Mouse (Mus musculus) forebrain, embryonic 15.5 days (tissue): ENCODE results near the gene Tmem44. TPM values are rescaled to one million over a fixed set of nuclear protein-coding genes. Genes with fewer than 3 reads are reported as not detected.

ENCODE experiments used
- ATAC-seq: fragments of 200-750 bp; cut with Nextera tagmentation; replicated peaks from 2 replicates; pipeline ENCODE4 v1.8.0; 2017; ENCODE audit warnings: mild to moderate bottlenecking, moderate TSS enrichment, moderate library complexity
- H3K27ac ChIP-seq: fragments of 300-500 bp; sonication (generic); replicated peaks from 2 replicates; pipeline ENCODE4 v1.5.1; 2015; ENCODE audit warnings: mild to moderate bottlenecking, inconsistent platforms
- H3K27me3 ChIP-seq: fragments of 300-500 bp; sonication (generic); 2 replicates; pipeline ENCODE4 v1.6.1; 2015; ENCODE audit warnings: inconsistent platforms
- H3K36me3 ChIP-seq: fragments of 300-500 bp; sonication (generic); 2 replicates; pipeline ENCODE4 v1.6.1; 2015; ENCODE audit warnings: mild to moderate bottlenecking, inconsistent platforms
- H3K4me1 ChIP-seq: fragments of 300-500 bp; sonication (generic); 2 replicates; pipeline ENCODE4 v1.6.1; 2015; ENCODE audit warnings: inconsistent platforms
- H3K4me2 ChIP-seq: fragments of 300-500 bp; sonication (generic); replicated peaks from 2 replicates; pipeline ENCODE4 v1.6.1; 2015; ENCODE audit warnings: mild to moderate bottlenecking, inconsistent platforms
- H3K4me3 ChIP-seq: fragments of 300-500 bp; sonication (generic); 2 replicates; pipeline ENCODE4 v1.5.1; 2015; ENCODE audit warnings: mild to moderate bottlenecking, inconsistent platforms
- H3K9ac ChIP-seq: fragments of 300-500 bp; sonication (generic); replicated peaks from 2 replicates; pipeline ENCODE4 v1.6.1; 2015; ENCODE audit warnings: mild to moderate bottlenecking, inconsistent platforms
- H3K9me3 ChIP-seq: fragments of 300-500 bp; sonication (generic); 2 replicates; pipeline ENCODE4 v1.6.1; 2016; ENCODE audit warnings: inconsistent platforms
- WGBS: fragments of 180-500 bp; shearing (Covaris S2); methylation state at CpG from one replicate; pipeline ENCODE4 v1.1.7; 2015; ENCODE audit warnings: mixed read lengths; 5-methylcytosine and 5-hydroxymethylcytosine counted together
- polyA plus RNA-seq: library from polyadenylated mRNA; unstranded; fragments of >200 nt; fragmentation: Nextera tagmentation; extraction: Ambion mirVana; gene quantifications from 2 replicates; pipeline ENCODE4 v1.2.1, GENCODE M21; 2015

Tmem44 gene
- polyA plus RNA-seq, 1 experiment from 2014 or later: 89.6 TPM

DNA sequence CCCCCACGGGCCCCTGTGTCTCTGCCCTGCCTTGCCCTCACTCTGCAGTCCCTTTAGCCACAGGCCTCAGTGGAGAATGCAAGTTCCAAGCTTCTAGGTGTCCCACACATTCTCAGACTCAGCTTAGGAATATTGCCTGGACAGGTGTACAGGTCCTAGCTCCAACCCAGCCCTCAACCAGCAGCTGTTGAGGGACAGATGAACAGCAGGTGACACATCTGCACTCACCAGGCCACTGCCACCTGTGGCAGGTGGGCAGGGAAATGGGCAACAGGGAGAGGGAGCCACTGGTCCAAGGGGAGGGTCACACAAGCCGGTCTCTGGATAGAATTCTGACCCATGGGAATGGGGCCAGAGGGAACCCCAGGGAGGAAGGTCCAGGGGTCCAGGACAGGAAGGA, 22.8 kb downstream of the Tmem44 start:
- 57% methylated on average over 2 of the region's 2 CpGs for WGBS
- no peaks in the 10 kb centered on the region for H3K9me3 ChIP-seq
- H3K4me1 ChIP-seq: no peaks in the 10 kb centered on the region
- no peak overlapping the region for H3K9ac ChIP-seq
- H3K4me3 ChIP-seq: no peak overlapping the region
- no peak for ATAC-seq
- H3K27ac ChIP-seq: no peak overlapping the region
- no peak overlapping the region for H3K4me2 ChIP-seq
- no peaks in the 10 kb centered on the region for H3K27me3 ChIP-seq
- peaks cover 46% of the 10 kb centered on the region for H3K36me3 ChIP-seq

DNA sequence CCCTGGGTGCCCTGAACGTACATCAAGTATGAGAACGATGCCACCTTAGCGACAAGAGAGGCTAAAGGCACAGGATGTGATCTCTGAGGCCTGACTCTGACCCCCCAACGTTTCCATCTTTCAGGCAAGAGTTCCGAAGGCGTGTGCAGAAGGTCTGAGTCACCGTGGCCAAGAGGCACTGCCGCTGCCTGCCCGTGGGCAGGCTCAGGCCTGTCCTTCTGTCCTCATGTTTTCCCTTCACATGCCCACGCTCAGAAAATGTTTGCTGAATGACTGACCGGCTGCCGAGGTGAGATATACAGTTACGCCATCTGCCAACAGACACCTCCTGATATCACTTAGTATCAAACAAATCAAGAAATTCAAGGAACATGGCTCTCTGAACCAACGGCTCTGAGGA, 24.9 kb downstream of the Tmem44 start:
- no peak overlapping the region for H3K9ac ChIP-seq
- no peak overlapping the region for H3K4me2 ChIP-seq
- 93% methylated on average over 13 of the region's 14 CpGs for WGBS
- no peaks in the 10 kb centered on the region for H3K9me3 ChIP-seq
- no peak for ATAC-seq
- no peak overlapping the region for H3K4me3 ChIP-seq
- no peak overlapping the region for H3K27ac ChIP-seq
- peaks cover 62% of the 10 kb centered on the region for H3K36me3 ChIP-seq
- no peaks in the 10 kb centered on the region for H3K27me3 ChIP-seq
- H3K4me1 ChIP-seq: no peaks in the 10 kb centered on the region

DNA sequence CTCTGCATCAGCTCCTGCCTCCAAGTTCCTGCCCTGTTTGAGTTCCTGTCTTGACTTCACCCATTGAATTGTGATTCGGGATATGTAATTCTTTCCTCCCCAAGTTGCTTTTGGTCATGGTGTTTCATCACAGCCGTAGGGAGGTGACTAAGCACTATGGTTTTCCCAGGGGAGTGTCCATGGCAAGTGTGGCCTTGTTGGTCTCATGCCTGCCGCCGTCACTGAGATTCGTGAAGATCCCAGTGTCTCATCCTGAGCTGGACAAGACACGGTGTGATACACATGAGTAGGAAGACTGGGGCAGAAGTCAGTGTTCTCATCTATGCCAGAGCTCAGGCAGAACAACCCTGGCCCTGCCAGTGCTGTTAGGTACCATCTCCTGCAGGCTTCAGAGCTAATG, 26.2 kb downstream of the Tmem44 start:
- H3K9me3 ChIP-seq: no peaks in the 10 kb centered on the region
- H3K36me3 ChIP-seq: peaks cover 56% of the 10 kb centered on the region
- no peak overlapping the region for H3K4me2 ChIP-seq
- no peak for ATAC-seq
- no peaks in the 10 kb centered on the region for H3K27me3 ChIP-seq
- H3K27ac ChIP-seq: no peak overlapping the region
- peaks cover 3% of the 10 kb centered on the region; the same call in 1 of the 2 replicates for H3K4me1 ChIP-seq
- H3K4me3 ChIP-seq: no peak overlapping the region
- WGBS: 92% methylated on average over 6 of the region's 6 CpGs
- H3K9ac ChIP-seq: no peak overlapping the region

DNA sequence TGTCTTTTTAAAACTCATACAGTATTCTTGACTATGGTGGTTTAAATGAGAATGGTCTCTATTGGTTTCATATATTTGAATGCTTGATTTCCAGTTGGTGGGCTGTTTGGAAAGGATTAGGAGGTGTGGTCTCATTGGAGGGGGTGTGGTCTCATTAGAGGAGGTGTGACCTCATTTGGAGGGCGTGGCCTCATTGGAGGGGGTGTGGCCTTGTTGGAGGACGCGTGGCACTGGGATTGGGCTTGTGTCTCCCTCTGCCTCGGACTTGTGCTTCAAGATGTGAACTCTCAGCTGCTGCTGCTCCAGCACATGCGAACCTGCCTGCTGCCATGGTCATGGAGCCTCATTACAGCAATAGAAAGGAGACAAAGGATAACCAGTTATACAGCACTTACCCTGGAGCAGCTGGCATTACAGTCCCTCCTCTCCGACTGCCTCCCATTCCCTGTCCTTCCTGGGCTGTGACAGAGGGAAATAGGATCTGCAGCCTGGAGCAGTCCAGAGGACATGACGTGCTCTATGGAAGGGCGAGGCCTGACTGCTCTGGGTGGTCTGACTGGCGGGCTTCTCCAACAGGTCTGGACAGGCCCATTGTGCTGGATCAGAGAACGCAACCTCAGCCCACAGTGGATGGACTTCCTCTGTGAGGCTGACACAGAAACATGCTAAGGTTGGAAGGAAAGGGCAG, 28.2 kb downstream of the Tmem44 start:
- Histone ChIP-seq H3K9me3 (no peaks in the 10 kb centered on the region), H3K9ac (no peak overlapping the region), H3K4me1 (peaks cover 3% of the 10 kb centered on the region; the same call in 1 of the 2 replicates), H3K4me2 (no peak overlapping the region), H3K4me3 (no peak overlapping the region), H3K27ac (no peak overlapping the region), H3K36me3 (peaks cover 43% of the 10 kb centered on the region), H3K27me3 (no peaks in the 10 kb centered on the region)
- ATAC-seq: peak; percentile 40; the same call in 1 of the 2 replicates
- 65% methylated on average over 10 of the region's 10 CpGs for WGBS

DNA sequence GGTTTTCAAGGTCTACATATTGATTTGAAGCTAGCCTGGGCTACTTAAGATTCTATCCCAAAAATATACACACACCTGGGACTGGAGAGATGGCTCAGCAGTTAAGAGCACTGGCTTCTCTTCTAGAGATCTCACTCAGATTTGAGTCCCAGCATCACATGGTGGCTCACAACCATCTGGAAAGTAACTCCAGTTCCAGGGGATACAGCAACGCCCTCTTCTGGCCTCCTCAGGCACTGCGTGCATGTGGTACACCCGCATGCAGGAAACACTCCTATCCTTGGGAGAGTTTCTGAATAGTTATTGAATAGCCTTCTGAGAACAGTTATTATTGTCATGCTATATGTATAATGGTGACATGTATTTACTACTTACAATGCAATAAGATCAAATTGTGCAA, 29.5 kb downstream of the Tmem44 start:
- peaks cover 48% of the 10 kb centered on the region for H3K36me3 ChIP-seq
- WGBS: 63% methylated on average over 3 of the region's 3 CpGs

DNA sequence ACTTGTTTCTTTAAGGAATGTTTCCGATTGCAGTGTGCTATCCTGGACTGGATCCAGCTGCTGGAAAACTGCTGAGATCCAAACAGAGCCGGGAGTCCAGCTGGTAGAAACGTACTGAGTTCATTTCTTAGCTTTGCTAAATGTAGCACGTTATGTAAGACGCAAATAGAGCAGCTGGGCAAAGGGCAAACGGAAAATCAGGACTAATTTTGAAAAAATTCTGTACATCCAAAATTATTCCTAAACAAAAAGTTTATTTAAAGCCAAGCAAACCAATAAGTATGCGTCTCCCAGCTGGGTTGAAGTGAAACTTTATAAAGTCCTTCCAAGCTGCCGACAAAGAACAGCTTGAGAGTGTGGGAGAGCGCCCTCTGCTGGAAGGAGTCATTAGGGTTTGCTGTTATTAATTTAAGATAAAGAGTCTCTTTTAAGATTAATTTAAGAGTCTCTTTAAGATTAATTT, 30.2 kb downstream of the Tmem44 start:
- peaks cover 51% of the 10 kb centered on the region for H3K36me3 ChIP-seq
- H3K4me3 ChIP-seq: no peak overlapping the region
- no peaks in the 10 kb centered on the region for H3K27me3 ChIP-seq
- peak overlapping the region; percentile 25; the same call in 1 of the 2 replicates for H3K4me2 ChIP-seq
- H3K9me3 ChIP-seq: no peaks in the 10 kb centered on the region
- H3K9ac ChIP-seq: no peak overlapping the region
- WGBS: 15% methylated on average over 9 of the region's 9 CpGs
- H3K4me1 ChIP-seq: peaks cover 3% of the 10 kb centered on the region; the same call in 1 of the 2 replicates
- no peak for ATAC-seq
- no peak overlapping the region for H3K27ac ChIP-seq

More for the DNA sequence above, 29.5 kb downstream of the Tmem44 start:
- no peak overlapping the region for H3K4me3 ChIP-seq
- H3K4me1 ChIP-seq: peaks cover 3% of the 10 kb centered on the region; the same call in 1 of the 2 replicates
- no peak overlapping the region for H3K9ac ChIP-seq
- H3K27me3 ChIP-seq: no peaks in the 10 kb centered on the region
- no peak overlapping the region for H3K27ac ChIP-seq
- no peaks in the 10 kb centered on the region for H3K9me3 ChIP-seq
- no peak for ATAC-seq
- H3K4me2 ChIP-seq: no peak overlapping the region

DNA sequence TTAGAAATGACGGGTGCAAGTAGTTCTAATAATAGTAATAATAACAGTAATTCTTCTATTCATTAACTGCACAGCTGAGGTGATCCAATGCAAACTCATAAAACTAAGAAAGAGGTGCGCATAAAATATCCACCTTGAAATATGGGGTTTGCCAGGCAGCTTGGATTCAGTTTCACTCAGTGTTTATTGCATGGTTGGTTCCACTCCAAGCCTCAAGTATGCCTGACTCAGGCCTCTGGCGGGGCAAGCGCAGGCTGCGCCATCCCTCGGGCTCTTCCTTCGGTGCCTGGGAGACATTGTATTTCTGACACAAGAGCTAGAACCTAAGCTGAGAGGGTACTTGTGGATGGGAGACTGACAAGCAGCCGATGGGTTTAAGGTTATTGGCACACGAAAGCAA, 32.0 kb downstream of the Tmem44 start:
- H3K27me3 ChIP-seq: no peaks in the 10 kb centered on the region
- no peak overlapping the region for H3K27ac ChIP-seq
- ATAC-seq: no peak
- peaks cover 3% of the 10 kb centered on the region; the same call in 1 of the 2 replicates for H3K4me1 ChIP-seq
- peaks cover 40% of the 10 kb centered on the region for H3K36me3 ChIP-seq
- H3K9ac ChIP-seq: no peak overlapping the region
- H3K4me2 ChIP-seq: no peak overlapping the region
- no peak overlapping the region for H3K4me3 ChIP-seq
- H3K9me3 ChIP-seq: no peaks in the 10 kb centered on the region
- 78% methylated on average over 9 of the region's 9 CpGs for WGBS

DNA sequence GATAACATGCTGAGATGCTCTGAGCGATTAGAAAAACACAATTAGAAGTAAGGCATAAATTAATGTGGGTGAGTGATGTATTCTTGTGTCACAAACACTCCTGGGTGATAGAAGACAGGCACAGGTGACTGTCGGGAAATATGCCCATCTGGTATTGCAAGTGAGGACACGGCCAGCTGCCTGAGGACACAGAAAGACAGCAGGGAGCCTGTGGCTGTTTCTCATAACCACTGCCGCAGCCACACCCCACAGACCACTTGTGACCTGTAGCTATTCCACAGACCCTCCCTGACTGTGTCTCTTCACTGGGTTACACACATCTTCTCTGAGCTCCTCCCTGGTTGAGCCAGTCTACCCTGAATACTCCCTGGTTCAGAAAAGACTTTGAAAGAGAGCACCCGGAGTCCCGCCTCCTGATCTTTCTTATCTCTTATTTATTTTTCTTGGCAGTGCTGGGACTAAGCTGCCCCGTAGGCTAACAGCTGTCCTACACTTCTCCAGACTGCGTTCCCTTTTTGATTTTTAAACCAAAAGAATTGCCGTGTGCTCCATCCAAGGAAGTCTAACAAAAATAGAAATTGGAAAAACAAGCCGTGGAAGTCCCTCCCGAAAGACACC, 32.9 kb downstream of the Tmem44 start:
- H3K4me1 ChIP-seq: peaks cover 3% of the 10 kb centered on the region; the same call in 1 of the 2 replicates
- H3K36me3 ChIP-seq: peaks cover 45% of the 10 kb centered on the region
- no peaks in the 10 kb centered on the region for H3K9me3 ChIP-seq
- no peak overlapping the region for H3K4me3 ChIP-seq
- ATAC-seq: no peak
- WGBS: 83% methylated on average over 11 of the region's 11 CpGs
- no peaks in the 10 kb centered on the region for H3K27me3 ChIP-seq
- no peak overlapping the region for H3K4me2 ChIP-seq
- H3K9ac ChIP-seq: no peak overlapping the region
- no peak overlapping the region for H3K27ac ChIP-seq

DNA sequence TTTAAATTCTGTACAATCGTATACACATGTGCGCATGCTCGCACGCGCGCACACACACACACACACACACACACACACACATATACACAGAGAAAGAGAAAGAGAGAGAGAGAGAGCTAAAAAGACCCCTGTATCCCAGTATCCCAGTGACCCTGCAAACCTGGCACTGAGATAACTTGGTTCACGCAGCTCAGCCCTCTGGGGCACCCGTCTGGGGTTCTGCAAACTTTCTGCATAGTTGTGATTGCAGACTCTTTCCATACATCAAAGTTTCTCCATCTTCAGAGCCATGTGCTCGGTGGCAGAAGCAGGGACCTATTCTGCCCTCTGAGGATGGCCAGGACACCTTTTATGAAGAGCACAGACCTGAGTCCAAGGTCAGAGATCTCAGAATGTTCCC, 33.6 kb downstream of the Tmem44 start:
- H3K27ac ChIP-seq: no peak overlapping the region
- WGBS: 94% methylated on average over 9 of the region's 9 CpGs
- H3K9ac ChIP-seq: no peak overlapping the region

DNA sequence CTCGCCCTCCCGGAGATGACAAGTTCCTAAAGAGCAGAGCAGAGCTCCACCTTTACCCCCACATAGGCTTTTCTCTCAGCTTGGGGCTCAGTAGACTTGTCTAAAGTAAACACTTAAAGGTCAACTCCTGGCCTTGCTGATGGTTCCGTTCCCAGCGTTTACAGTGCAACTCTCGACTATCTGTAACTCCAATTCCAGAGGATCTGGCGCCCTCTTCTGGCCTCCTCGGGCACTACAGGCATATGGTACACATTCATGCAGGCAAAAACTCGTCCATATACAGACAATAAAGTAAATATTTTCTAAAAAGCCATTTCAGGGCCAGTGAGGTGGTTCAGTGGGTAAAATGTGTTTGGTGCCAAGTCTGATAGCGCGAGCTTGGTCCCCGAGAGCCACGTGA, 35.2 kb downstream of the Tmem44 start:
- WGBS: 69% methylated on average over 12 of the region's 12 CpGs
- Histone ChIP-seq H3K4me1 (peaks cover 20% of the 10 kb centered on the region), H3K9ac (no peak overlapping the region), H3K27ac (no peak overlapping the region), H3K9me3 (no peaks in the 10 kb centered on the region), H3K36me3 (peaks cover 29% of the 10 kb centered on the region), H3K4me2 (no peak overlapping the region), H3K27me3 (no peaks in the 10 kb centered on the region), H3K4me3 (no peak overlapping the region)
- ATAC-seq: no peak

More for the DNA sequence above, 33.6 kb downstream of the Tmem44 start:
- Histone ChIP-seq H3K4me3 (no peak overlapping the region), H3K4me1 (peaks cover 10% of the 10 kb centered on the region), H3K9me3 (no peaks in the 10 kb centered on the region), H3K27me3 (no peaks in the 10 kb centered on the region), H3K36me3 (peaks cover 38% of the 10 kb centered on the region), H3K4me2 (no peak overlapping the region)
- no peak for ATAC-seq

DNA sequence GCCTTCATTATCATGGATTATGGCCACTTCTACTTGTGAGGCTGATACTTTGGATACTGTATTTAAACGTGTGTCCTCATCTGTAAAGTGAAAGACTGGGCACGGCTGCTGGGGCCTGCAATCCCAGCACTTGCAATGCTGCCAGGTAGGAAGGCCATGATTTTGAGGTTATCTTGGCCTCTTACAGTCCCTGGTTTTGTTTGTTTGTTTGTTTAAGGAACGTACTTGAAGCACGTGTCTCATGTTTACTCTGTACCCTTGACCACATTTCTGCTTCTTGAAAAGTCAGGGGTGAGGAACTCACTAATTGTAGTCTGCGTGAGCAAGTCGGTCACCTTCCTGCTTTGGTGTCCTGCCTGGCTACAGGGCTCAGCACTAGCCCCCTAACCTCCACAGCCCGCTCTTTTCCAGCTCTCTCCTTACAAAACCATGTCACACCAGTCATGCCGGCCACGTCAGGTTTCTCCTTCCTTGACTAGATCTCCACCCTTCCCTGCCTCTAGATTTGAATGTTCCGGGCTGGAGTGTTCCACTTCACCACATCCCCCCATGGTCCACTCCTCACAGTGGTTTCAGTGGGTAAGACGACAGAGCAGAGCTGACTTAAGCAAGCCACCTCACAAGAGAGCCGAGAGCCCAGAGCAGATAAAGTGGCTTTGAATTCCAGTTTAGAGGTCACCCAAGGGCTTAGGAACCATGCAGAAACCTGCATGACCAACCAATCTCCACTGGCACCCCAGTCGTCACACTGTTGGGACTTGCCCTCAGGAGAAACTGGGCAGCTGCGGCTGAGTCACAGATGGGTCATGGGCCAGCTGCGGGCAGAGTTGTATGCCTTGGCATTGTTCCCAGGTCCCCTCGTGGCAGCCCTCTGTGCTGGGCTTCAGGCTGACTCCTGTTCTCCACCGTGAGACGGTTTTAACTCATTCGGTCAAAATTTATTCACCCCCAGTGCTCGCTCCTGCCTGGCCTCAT, 37.3 kb downstream of the Tmem44 start:
- ATAC-seq: no peak
- Histone ChIP-seq H3K36me3 (peaks cover 27% of the 10 kb centered on the region), H3K4me2 (no peak overlapping the region), H3K9me3 (no peaks in the 10 kb centered on the region), H3K4me1 (peaks cover 24% of the 10 kb centered on the region), H3K27me3 (no peaks in the 10 kb centered on the region), H3K27ac (no peak overlapping the region), H3K9ac (no peak overlapping the region), H3K4me3 (no peak overlapping the region)
- WGBS: 75% methylated on average over 20 of the region's 20 CpGs
